Mouse (Mus musculus) heart, embryonic 14.5 days (tissue): ENCODE measurements around the gene Hdhd5. TPM values are rescaled to one million over a fixed set of nuclear protein-coding genes. Genes with fewer than 3 reads are reported as not detected.
A peak's percentile ranks its signal among the peaks of the same experiment; 100 is the strongest.

ENCODE experiments used
- ATAC-seq: fragments of 200-750 bp; cut with Nextera tagmentation; 2 replicates; pipeline ENCODE4 v1.8.0; 2017; ENCODE audit warnings: low read depth, moderate TSS enrichment; ENCODE audit not compliant: insufficient number of reproducible peaks, insufficient read depth, low FRiP score
- H3K27ac ChIP-seq, 2 experiments: fragments of 200-500 bp in 1 of 2; fragments of 300-500 bp in 1 of 2; sonication (generic) in 1 of 2; replicated peaks in 1 of 2; 2 replicates each; pipeline ENCODE4 v1.5.1; 2012 to 2014; ENCODE audit warnings: low read depth in 2 of 2, low read length in 2 of 2, control low read depth in 1 of 2, mild to moderate bottlenecking in 1 of 2, mixed read lengths in 1 of 2; ENCODE audit not compliant: control insufficient read depth in 1 of 2, insufficient read depth in 1 of 2
- H3K27me3 ChIP-seq: fragments of 300-500 bp; sonication (generic); 2 replicates; pipeline ENCODE4 v1.6.1; 2014; ENCODE audit warnings: mild to moderate bottlenecking, low read length, control low read depth; ENCODE audit not compliant: control insufficient read depth, insufficient read depth
- H3K36me3 ChIP-seq: fragments of 300-500 bp; sonication (generic); 2 replicates; pipeline ENCODE4 v1.6.1; 2014; ENCODE audit warnings: mild to moderate bottlenecking, control low read depth, low read length, mixed read lengths; ENCODE audit not compliant: control insufficient read depth, insufficient read depth
- H3K4me1 ChIP-seq, 2 experiments: fragments of 200-500 bp in 1 of 2; fragments of 300-500 bp in 1 of 2; sonication (generic) in 1 of 2; 2 replicates each; pipeline ENCODE4 v1.6.1; 2012 to 2014; ENCODE audit warnings: low read length in 2 of 2, control low read depth in 1 of 2, mixed read lengths in 1 of 2; ENCODE audit not compliant: control insufficient read depth in 2 of 2, insufficient read depth in 2 of 2
- H3K4me2 ChIP-seq: fragments of 300-500 bp; sonication (generic); 2 replicates; pipeline ENCODE4 v1.6.1; 2014; ENCODE audit warnings: mild to moderate bottlenecking, low read length
- H3K4me3 ChIP-seq, 2 experiments: fragments of 200-500 bp in 1 of 2; fragments of 300-500 bp in 1 of 2; sonication (generic) in 1 of 2; 2 replicates each; pipeline ENCODE4 v1.5.1; 2012 to 2014; ENCODE audit warnings: low read length in 2 of 2, mild to moderate bottlenecking in 2 of 2, control low read depth in 1 of 2, low read depth in 1 of 2, moderate library complexity in 1 of 2; ENCODE audit not compliant: control insufficient read depth in 1 of 2, insufficient read depth in 1 of 2
- H3K9ac ChIP-seq: fragments of 300-500 bp; sonication (generic); 2 replicates; pipeline ENCODE4 v1.6.1; 2014; ENCODE audit warnings: mild to moderate bottlenecking, low read length
- H3K9me3 ChIP-seq: fragments of 300-500 bp; sonication (generic); 2 replicates; pipeline ENCODE4 v1.6.1; 2016; ENCODE audit warnings: low read length, control low read depth; ENCODE audit not compliant: control insufficient read depth
- WGBS: fragments of 180-500 bp; shearing (Covaris S2); extraction: QIAGEN DNeasy Blood & Tissue Kit; methylation state at CpG from one replicate; pipeline ENCODE4 v1.1.7; 2014; 5-methylcytosine and 5-hydroxymethylcytosine counted together
- polyA plus RNA-seq: library from polyadenylated mRNA; unstranded; fragments of >200 nt; fragmentation: Nextera tagmentation; extraction: Ambion mirVana; gene quantifications from 2 replicates; pipeline ENCODE4 v1.2.1, GENCODE M21; 2014

The Hdhd5 gene
- polyA plus RNA-seq, 1 experiment from 2014 or later, result 14.1 TPM

GRCm38 (mm10) chr6:120491862-120492498 is 39.1 kb downstream of the Hdhd5 start:
- no peaks in the 10 kb centered on the region for H3K36me3 ChIP-seq
- peak overlapping the region; percentile 62 to 67 for H3K4me3 ChIP-seq
- ATAC-seq, result no peak
- H3K4me1 ChIP-seq, result peaks cover 5 to 22% of the 10 kb centered on the region in 2 experiments
- peak overlapping the region; percentile 99 for H3K4me2 ChIP-seq
- WGBS, result 4% methylated on average over 22 of the region's 22 CpGs
- H3K9me3 ChIP-seq, result no peaks in the 10 kb centered on the region
- no peak overlapping the region for H3K27ac ChIP-seq
- peaks cover 43% of the 10 kb centered on the region for H3K27me3 ChIP-seq
- H3K9ac ChIP-seq, result no peak overlapping the region

GRCm38 (mm10) chr6:120491064-120491463 is 40.1 kb downstream of the Hdhd5 start:
- H3K9ac ChIP-seq, result no peak overlapping the region
- WGBS, result 60% methylated on average over 7 of the region's 7 CpGs

GRCm38 (mm10) chr6:120489461-120489860 is 41.7 kb downstream of the Hdhd5 start:
- Histone ChIP-seq H3K36me3 (no peaks in the 10 kb centered on the region), H3K9me3 (no peaks in the 10 kb centered on the region), H3K9ac (no peak overlapping the region), H3K27me3 (peaks cover 37% of the 10 kb centered on the region), H3K4me1 (peaks cover 16 to 34% of the 10 kb centered on the region in 2 experiments), H3K4me2 (no peak overlapping the region), H3K4me3 (no peak overlapping the region), H3K27ac (no peak overlapping the region)
- no peak for ATAC-seq
- 51% methylated on average over 2 of the region's 2 CpGs for WGBS

More at GRCm38 (mm10) chr6:120491064-120491463, 40.1 kb downstream of the Hdhd5 start:
- Histone ChIP-seq H3K4me2 (no peak overlapping the region), H3K9me3 (no peaks in the 10 kb centered on the region), H3K4me1 (peaks cover 5 to 22% of the 10 kb centered on the region in 2 experiments), H3K36me3 (no peaks in the 10 kb centered on the region), H3K27me3 (peaks cover 43% of the 10 kb centered on the region), H3K4me3 (no peak overlapping the region), H3K27ac (no peak overlapping the region)
- no peak for ATAC-seq

- ATAC-seq, result no peak
- peaks cover 13 to 33% of the 10 kb centered on the region in 2 experiments for H3K4me1 ChIP-seq
- no peaks in the 10 kb centered on the region for H3K9me3 ChIP-seq
- no peaks in the 10 kb centered on the region for H3K36me3 ChIP-seq
- H3K27me3 ChIP-seq, result peaks cover 31% of the 10 kb centered on the region
- WGBS, result 53% methylated on average over 3 of the region's 3 CpGs
- no peak overlapping the region for H3K4me3 ChIP-seq
- no peak overlapping the region for H3K9ac ChIP-seq
- H3K4me2 ChIP-seq, result no peak overlapping the region
- no peak overlapping the region for H3K27ac ChIP-seq
Measured at GRCm38 (mm10) chr6:120488647-120489046, 42.5 kb downstream of the Hdhd5 start.

DNA sequence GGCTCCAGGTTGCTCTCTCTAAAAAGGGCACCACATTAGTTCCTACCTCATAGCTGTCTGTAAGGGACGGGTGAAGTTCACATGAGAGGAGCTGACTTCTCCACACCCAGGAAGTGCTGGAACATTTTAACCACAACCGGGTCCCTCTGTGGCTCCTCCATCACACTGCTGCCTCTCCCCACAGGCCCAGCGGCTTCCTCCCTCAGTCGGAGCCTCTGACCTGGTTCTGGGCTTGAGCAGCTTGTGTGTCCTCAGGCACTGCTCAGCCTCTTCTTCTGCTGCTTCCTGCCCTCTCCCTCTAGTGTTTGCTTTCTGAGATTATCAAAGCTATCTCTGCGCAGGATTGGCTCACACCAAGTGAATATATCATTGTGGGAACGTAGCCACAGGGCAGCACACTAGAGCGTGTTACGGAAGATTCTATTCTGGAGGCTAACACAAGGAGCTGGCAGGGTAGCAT is 45.0 kb downstream of the Hdhd5 start:
- H3K9ac ChIP-seq, result no peak overlapping the region
- no peak overlapping the region for H3K4me3 ChIP-seq
- H3K9me3 ChIP-seq, result no peaks in the 10 kb centered on the region
- peaks cover 9% of the 10 kb centered on the region; the same call in 1 of the 2 replicates for H3K27me3 ChIP-seq
- no peaks in the 10 kb centered on the region for H3K36me3 ChIP-seq
- WGBS, result 55% methylated on average over 8 of the region's 8 CpGs
- no peak overlapping the region for H3K4me2 ChIP-seq
- H3K4me1 ChIP-seq, result peaks cover 16 to 21% of the 10 kb centered on the region in 2 experiments
- ATAC-seq, result no peak
- no peak overlapping the region for H3K27ac ChIP-seq

DNA sequence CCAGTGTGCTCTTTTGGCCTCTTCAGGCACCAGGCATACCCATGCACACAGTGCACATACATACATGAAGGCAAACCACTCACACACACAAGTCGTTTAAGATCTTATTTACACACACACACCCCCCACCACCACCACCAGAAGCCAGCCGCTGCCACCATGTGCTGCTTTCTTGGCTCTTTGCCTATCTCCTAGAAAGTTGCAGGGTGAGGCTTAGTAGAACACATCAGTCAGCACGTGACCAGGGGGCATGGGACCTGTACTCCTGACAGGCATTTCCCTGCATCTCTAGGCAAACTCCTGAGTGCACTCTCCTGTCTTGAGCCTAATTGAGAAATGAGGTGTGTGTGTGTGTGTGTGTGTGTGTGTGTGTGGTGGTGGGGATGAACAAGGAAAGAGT is 46.1 kb downstream of the Hdhd5 start:
- 10% methylated on average over 3 of the region's 3 CpGs for WGBS
- peaks cover 16 to 21% of the 10 kb centered on the region in 2 experiments for H3K4me1 ChIP-seq
- H3K9ac ChIP-seq, result no peak overlapping the region
- peaks cover 1% of the 10 kb centered on the region; the same call in 1 of the 2 replicates for H3K27me3 ChIP-seq
- no peak overlapping the region for H3K4me2 ChIP-seq
- H3K27ac ChIP-seq, result no peak overlapping the region
- H3K36me3 ChIP-seq, result no peaks in the 10 kb centered on the region
- H3K4me3 ChIP-seq, result no peak overlapping the region
- H3K9me3 ChIP-seq, result no peaks in the 10 kb centered on the region
- ATAC-seq, result no peak

DNA sequence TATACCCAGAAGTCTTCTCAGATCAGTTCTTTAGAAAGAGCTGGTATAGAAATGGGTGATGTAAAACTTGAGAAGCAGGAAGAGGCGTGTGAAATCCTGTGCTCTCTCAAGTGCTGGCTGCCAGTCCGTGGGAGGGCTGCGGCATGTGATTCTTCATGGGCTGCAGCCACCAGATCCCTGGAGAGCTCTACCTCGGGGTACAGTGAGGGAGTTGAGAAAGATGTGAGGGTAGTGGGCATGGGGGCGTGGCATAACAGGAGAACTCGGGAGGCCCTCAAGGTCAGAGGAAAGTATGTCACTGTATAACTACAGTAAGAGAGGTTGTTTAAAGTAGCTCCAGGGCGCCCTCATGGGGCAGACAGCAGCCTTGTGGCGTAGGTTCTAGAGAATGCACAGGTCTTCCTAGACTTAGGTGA is 47.9 kb downstream of the Hdhd5 start:
- Histone ChIP-seq H3K27me3 (no peaks in the 10 kb centered on the region), H3K27ac (peak overlapping the region; percentile 43 to 65), H3K9ac (peak overlapping the region; percentile 28; the same call in 1 of the 2 replicates), H3K4me3 (peak overlapping the region; percentile 12 to 25; a peak in 3 of 4 replicates), H3K36me3 (peaks cover 7% of the 10 kb centered on the region; the same call in 1 of the 2 replicates), H3K9me3 (no peaks in the 10 kb centered on the region), H3K4me1 (peaks cover 18 to 21% of the 10 kb centered on the region in 2 experiments), H3K4me2 (peak overlapping the region; percentile 55)
- 0 out of 2 replicates have a peak, but pooled peaks have one; percentile 11 for ATAC-seq
- WGBS, result 20% methylated on average over 8 of the region's 8 CpGs
